Mouse (Mus musculus) brain, adult 2 months (tissue): ENCODE measurements around the gene 2810004N23Rik.

Source experiments
- DNase-seq: peaks from one replicate; pipeline ENCODE4 v3.0.0; 2011; ENCODE audit warnings: low read depth, low spot score

2810004N23Rik gene

DNA sequence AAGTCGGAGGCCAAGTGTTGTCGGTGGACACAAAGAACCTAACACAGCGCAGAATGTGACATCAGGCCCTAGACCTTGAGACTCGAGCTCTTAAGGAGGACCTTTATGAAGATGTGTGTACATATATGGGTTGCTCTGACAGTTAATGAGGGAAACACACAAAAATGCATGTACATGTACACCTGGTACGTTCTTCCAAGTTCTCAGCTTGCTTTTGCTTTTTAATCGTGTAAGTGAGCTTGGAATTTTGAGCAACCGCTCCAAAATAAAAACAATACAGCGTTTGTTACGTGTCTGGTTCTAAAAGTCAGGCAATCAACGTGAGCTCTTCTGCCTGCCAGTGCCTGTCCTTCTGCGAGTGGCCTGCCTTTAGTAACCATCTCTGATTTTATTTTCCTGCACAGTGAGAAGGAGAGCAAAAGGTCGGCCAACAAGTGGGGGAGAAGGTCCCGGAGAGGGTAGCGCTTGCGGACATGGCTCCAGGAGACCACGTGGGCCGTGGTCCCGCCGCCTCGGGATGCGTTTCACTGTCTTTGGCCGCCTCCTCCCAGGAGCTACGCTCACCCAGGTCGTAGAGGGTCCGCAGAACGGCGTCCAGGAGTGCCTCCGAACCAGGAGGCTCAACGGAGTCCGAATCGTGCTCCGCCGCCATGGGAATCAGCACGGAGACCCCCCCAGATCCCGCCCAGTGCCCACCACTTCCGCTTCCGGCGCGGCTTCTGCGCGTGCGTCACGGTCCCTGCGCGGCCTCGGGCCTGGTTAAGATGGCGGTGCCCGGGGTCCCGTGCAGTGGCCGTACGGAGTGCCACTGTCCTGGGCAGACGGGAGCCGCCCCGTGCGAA lies at the start of gene 2810004N23Rik, which contains the start of gene Gnpat:
Gene 2810004N23Rik, minus strand, starts transcription at position 800 of the 842 bp plus-strand sequence.
Gene Gnpat, plus strand, starts transcription at position 713 of the 842 bp plus-strand sequence.
- DNase-seq = peak; percentile 94

DNA sequence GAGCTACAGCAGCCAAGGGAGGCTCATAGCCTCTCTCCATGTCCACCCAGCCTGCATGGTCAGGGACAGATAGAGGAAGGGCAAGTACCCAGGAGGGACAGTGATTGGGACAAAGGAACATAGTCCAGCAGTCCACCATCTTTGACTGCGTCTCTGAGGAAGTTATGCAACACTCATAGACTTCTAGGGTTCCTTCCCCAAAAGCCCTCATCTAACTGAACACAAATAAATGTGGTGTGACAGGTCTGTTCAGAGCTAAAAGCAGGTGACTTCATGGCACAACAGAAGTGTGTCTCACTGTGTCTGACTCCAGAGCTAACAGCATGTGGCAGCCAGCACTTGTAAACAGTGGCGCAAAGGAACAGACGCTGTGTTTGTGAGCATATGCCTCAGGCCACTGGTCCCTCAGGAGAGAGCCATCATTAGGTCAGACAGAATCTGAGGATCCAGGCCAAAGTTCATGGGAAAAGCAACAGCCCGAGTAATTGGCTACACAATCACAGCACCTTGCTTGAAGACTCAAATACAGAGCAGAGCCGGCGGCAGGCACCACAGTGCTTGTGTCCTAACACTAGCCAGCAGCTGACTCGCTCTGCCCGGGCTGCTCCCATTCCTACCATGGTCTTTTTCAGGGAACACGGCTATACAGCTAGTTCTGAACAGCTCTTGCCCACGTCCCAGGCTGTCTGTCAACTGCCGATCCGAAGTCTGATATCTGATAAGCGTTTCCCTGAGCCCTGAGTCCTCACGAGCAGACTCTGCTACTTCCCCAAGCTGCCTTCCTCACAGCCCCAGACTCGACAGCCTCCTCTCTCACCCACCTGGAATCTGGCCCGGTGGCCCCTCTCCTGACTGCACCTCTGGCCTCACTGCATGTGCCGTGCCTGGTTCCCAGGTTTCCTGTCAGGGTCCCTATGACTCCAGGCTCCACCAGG lies 49.3 kb upstream of the 2810004N23Rik start:
- peak; percentile 78 for DNase-seq

DNA sequence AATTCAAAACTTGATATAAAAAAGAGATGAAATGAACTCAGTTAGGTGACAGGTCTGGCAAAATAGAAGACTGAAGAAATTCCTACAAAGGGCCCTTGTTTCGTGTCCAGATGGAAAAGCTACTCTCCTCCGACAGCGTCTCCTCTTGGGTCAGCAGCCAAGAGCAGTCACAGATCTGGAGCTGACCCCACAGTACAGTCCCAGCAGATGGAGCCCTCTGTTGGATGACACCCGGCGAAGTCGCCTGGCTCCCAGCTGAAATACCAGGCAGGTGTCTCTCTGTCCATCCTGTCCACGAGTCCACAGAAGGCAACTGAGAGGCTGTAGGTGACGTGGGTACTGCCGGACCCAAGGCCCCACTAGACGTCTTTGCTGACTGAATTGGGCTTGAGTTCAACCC lies 47.4 kb upstream of the 2810004N23Rik start:
- DNase-seq = peak; percentile 94

DNA sequence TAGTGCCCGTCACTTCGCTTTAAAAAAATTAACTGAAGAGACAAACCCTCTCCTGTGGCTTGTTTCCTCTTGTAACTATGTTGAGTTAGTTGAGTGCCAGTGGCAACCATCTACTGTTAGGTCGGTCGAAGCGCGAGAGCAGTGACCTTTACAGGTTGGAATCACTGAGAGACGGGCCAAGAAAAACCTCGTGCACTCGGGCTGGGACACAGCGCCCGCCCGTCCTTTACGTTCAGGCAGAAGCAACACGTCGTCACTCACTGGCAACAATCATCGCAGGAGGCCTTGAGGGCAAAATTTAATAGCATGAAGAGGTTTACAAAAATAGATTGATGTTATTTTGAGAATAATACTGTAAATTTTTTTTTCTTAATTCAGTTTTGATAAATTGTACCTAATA lies 47.0 kb upstream of the 2810004N23Rik start:
- no peak for DNase-seq

DNA sequence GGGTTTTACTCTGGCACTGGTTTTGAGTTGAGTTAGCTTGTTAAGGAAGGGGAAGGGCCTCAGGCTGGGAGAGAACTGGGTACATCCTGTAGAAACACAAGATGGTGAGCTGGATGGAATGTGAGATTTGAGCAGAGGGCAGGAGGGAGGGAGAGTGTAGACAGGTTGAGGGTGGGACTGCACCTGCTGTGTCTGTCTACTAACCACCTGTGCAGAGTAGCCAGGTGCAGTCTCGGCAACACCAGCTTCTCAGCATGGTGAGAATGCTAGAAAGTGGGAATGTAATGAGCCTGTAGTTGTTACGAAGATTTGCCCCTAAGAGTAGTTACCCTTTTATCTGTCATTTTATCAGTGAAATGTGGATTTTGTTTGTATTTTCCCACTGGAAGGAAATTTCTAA lies 42.6 kb upstream of the 2810004N23Rik start:
- no peak for DNase-seq

DNA sequence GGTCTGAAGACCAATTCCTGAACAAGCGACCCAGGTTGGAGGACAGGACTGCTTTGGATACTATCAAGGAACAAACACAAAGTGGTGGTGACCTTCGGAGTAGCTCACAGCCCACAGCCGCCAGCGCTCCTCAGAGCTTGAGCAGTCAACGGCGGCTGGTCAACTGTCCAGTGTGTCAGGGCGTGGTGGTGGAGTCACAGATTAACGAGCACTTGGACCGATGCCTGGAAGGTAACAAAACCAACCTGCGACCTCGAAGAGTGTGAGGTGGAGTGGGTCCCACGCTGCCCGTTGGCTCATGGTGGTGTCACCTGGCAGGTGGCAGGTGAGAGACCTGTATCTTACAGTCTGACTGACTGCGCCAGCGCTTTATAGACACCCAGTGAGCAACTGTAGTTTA lies 40.3 kb upstream of the 2810004N23Rik start:
- DNase-seq = no peak

DNA sequence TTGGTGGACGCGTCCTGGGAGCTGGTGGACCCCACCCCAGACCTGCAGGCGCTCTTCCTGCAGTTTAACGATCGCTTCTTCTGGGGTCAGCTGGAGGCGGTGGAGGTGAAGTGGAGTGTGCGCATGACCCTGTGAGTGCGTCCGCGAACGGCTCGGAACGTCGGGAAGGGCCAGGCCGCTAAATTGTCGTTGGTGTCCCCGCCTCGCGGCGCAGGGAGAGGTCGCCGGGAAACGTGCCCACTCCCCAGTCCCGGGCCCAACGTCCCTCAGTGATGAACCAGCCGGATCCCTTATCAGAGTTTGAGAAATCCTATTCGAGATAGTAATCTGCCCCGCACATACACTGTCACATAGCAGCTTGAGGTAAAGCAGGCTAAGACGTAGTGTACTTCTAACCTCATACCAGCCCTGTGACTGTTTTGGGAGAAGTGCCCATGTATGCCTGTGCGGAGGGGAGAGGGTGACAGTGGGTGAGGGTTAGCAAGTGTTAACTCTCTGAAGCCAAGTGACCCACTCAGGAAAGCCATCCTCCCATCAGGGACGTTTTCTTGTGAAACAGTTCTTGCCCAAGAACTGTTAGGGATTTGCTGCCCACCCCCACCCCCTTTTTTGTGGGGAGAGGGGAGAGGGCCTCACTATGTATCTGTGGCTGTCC lies 35.5 kb upstream of the 2810004N23Rik start:
- DNase-seq = no peak

DNA sequence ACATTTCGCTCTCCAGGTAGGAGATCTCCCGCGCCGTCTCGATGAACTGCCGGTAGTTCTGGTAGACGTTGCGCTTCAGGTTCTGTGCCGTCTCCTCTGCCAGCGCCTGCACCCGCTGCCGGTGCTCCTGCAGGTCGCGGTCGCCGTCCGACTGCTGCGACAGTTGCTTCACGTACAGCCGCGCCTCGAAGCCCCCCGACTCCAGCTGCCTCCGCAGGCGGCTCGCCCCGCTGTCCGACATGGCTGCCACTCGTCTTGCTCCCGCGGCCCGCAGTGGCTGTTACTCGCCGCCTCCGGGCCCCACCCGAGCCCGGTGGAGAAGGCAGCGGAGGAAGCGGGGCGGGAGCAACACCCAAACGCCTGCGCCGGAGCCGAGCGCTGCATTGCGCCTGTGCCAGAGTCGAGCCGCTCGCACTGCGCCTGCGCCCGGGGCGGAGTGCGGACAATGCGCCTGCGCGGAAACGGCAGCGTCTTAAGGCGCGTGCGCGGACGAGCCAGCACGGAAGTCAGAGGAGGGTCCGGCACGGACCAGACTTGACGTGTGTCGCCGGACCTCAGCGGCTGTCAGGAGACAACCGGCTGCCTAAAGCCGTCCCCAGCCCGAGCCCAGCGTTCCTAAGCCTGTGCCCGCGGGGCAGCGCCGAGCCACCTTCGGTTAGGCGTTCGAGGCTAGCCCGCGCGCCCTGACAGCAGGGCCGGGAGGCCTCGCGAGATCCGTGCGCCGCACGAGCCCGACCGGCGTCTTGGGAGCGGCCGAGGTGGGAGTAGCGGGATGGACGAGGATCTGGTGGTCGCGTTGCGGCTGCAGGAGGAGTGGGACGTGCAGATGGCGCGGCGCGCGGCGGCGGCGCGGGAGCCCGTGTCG lies 34.7 kb upstream of the 2810004N23Rik start, which contains the start of the genes Exoc8 and Sprtn:
Gene Exoc8, minus strand, starts transcription at position 320 of the 865 bp plus-strand sequence.
Gene Sprtn, plus strand, starts transcription at position 501 of the 865 bp plus-strand sequence.
- peak; percentile 98 for DNase-seq

DNA sequence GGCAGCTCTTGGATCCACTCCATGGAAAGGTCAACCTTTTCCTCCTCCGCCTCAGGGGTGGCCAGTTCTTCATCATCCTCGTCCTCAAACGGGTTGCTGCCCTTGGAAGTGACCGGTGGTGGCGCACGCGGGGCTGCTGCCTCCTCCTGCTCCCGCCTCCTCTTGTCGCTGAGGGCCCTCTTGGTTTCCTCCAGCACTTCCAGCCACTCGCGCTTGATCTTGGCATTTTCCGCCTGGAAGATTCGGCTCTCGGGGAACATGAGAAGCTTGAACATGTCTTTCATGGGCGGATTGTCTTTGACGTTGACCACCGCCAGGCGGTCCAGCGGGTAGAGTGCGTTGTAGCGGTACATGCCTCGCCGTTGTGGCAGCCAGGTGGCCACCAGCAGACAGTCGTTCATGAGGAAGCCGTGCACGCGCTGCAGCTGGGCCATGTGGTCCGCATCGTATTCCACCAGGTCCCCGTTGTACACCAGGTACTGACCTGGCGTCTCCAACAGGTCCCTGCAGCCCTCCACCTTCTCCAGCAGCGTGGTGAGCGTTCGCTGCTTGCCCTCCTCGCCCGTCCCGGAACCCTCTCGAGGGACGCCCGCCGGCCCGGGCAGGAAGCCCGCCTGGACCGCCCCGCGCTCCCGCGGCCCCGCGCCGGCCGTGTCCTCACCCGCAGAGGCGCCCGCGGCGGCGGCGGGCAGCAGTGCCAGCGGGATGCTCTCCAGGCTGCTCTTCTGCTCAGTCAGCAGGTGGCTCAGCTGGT lies 33.9 kb upstream of the 2810004N23Rik start:
- peak; percentile 88 for DNase-seq

DNA sequence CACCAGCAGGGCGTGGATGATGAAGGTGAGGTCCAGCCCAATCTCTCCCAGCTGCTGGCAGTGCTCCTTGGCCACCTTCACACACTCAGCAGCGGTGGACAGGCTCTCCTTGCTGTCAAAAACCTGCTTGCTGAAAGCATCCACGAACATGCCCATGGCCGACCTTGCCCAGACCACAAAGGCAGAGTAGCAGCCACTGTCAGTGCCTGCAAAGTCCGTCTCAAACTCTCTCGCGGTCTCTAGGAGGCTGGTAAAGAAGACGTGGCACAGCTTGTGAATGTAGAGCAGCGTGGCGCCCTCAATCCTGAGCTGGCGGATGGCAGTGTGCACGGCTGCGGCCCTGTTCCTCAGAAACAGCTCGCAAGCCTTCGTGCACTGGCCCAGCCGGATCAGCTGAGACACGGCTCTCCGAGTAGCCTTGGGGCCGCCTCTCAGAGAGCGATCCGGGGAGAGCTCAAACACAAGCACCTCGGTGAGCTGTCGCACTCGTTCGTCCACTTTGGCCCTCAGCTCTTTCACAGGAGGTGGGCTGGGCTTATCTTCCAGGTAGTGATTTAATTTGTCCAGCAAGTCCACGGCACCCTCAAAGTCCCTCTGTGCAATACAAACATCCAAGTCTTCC lies 33.2 kb upstream of the 2810004N23Rik start:
- no peak for DNase-seq

DNA sequence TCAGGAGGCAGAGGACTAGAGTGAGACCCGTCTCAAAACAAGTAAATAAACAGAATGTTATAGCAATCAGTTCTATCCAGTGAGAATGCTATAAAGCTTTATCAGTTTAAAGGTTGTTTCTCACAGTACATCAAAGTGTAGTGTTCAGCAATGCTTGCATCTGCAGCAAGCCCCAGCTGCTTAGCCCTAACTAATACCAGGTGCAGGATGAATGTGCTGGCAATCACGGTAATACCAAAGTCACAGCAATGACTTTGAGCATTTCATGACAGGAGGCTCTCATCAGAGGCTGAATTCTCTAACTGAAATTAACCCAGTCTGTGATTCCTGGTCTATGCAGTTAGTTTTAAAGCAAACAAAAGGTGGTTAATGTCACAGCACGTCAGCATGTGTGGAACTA lies 29.7 kb upstream of the 2810004N23Rik start:
- DNase-seq = no peak

DNA sequence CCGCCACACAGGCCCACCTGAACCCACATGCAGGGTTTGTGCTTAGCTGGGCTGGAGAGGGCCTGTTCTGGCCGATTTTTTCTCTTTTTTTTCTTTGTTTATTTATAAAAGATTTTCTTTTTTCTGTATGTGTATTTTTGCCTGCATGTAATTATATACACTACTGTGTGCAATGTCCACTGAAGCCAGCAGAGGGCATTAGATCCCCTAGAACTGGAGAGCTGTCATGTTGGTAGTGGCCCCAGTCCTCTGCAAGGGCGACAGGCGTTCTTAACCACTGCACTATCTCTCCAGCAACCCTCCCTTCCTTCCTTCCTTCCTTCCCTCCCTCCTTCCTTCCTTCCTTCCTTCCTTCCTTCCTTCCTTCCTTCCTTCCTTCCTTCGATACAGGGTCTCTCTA lies 25.5 kb upstream of the 2810004N23Rik start:
- DNase-seq = no peak

DNA sequence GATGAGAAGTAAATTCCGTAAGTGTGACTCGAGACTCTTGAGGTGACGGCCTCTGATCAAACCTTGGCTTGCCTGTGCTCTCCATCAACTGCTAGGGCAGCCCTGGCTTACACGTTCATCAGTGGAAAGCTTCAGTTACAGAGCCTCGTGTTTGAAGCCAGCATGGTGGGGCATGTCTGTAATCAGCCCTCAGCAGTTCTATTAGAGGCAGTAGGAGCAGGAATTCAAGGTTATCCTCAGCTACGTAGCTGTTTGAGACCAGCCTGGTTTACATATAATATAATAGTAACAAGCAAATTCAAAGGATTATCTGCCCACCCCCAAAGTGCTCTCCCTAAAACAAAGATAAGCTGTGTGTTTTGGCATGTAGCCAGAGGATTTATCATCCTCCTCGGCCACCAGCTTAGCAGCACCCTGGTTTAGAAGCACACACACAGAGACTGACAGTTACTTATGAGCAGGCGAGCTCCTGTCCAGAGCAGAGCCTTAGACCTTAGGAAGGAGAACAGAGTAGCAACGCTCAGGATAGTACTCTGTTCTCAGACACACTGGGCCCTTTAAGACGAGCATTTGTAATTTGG lies 16.1 kb upstream of the 2810004N23Rik start:
- no peak for DNase-seq

DNA sequence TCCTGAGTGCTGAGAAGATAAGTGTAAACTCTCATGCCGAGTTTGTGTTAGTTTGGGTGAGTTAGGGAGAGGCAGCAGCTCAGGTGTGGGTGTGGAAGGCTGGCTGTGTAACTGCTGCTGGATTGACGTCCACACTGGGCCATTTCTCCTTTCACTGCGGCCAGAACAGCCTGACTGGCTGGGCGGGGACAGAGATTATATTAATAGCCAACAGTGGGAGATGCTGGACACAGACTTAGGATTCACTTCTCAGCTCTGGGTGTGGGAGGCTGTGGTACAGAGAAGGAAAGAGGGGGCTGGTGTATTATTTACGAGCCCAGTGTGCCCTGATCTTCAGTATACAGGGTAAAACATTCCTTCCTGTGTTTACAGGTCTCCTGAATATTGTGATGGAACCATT lies 15.2 kb upstream of the 2810004N23Rik start:
- DNase-seq = peak; percentile 40

DNA sequence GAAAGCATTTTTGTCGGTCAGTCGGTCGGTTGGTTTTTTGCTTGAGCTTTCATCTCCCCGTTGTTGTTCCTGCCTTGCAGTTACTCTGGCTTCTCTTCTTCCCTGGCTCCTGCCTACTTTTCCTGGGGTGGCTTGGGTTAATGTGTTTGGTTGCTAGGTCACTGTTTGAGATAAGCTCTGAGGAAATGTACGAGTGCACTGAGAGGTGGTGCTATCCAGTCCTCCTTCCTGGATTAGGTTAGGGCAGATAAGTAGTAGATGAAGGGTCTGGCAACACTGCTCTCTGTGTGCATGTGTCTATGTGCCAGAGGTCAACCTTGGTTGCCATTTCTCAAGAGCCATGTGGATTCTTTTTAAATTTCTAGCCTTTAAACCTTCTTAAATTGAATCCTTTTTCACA lies 9.8 kb upstream of the 2810004N23Rik start:
- DNase-seq = no peak

DNA sequence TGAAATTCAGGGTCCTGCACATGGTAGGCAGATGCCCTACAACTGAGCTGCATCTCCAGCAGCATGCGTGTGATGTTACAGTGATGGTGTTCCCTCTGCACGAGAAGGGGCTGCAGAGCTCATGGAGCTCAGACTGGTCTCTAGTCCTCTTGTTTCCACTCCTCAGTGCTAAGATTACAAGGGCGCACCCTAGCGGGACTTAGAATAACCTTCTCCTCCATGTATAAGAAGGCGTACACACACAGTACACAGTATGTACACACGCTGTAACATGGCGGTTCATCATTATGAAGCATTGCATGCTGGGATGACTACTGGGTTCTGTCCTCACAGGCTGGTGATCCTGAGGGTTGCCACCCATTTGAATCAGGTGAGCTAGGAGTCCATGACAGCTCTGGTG lies 9.2 kb upstream of the 2810004N23Rik start:
- DNase-seq = no peak

DNA sequence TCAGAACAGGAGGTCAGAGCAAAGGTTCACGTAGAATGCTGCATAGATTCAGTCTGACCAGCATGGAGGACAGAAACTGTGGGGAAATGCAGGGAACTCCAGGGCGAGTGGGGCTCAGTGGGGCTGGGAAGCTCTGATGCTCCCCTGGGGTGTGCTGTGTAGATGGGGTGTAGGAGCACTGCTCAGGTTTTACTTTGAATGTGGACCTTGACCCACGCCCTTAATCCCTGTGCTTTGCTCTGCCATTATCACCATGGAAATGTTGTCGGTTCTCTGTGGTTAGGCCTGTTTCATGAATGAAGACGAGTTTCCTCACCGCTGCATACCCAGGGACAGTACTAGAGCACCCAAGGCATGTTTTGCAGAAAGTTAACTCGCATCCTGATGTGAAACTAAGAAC lies 8.6 kb upstream of the 2810004N23Rik start:
- no peak for DNase-seq

DNA sequence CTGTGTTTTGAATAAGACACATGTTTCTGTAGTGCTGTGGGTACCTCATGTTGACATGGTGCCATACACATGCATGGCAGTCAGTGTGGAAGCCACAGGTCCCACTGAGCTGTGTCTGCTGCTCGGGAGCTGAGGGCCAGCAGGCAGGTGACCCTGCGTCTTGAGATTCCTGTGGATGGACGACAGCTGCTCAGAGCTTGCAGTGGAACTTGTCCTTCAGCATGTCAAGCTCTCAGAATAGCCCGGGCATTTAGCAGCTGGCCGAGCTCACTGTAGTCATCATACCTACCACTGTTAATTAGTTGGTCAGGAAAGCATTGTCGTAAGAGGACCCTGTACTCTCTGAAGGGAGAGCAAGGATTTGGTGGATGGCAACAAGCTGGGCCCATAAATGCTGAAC lies 6.8 kb upstream of the 2810004N23Rik start:
- DNase-seq = no peak

DNA sequence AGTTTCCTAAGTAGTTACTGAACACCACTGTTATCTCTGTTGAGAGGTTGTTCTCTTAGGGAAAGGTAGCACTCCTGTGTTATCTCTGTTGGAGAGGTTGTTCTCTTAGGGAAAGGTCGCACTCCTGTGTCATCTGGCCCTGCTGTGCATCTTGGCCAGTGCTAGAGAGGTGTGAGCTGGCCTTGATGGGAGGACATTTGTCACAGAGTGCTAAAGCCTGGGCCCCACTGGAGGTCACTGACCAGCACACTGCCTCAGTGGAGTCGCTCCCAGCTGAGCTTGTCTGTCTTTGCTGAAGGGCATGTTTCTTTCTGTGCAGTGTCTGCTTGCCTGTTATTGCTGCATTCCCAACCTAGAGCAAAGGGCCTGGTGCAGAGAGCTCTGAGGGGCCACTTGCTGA lies 4.2 kb upstream of the 2810004N23Rik start:
- DNase-seq = no peak
